Mouse (Mus musculus) gastrocnemius, adult 2 months (tissue): ENCODE results near the gene Lair1. TPM values are rescaled to one million over a fixed set of nuclear protein-coding genes. Genes with fewer than 3 reads are reported as not detected.
"Not testable (repeated sequence)": the region's sequence is repeated elsewhere in the genome, so short reads cannot be mapped to it uniquely, and the experiment has no call there.

Source experiments
- DNase-seq: peaks from one replicate; pipeline ENCODE4 v3.0.0; 2022
- H3K27ac ChIP-seq: fragments of 200-600 bp; 2 replicates; pipeline ENCODE4 v1.8.1; 2022; ENCODE audit warnings: mild to moderate bottlenecking
- H3K4me3 ChIP-seq: fragments of 200-600 bp; 2 replicates; pipeline ENCODE4 v1.8.1; 2022; ENCODE audit warnings: mild to moderate bottlenecking, moderate library complexity
- CTCF ChIP-seq: fragments of 200-600 bp; IDR thresholded peaks from 2 replicates; pipeline ENCODE4 v1.8.1; 2022; ENCODE audit warnings: antibody characterized with exemption, mild to moderate bottlenecking, moderate library complexity
- intact Hi-C: fragments of 180-260 bp; cut with DNase I; formaldehyde crosslinking; loops from one replicate; pipeline ENCODE4 v1.15.1; 2025
- total RNA-seq, 2 experiments: library from RNA; stranded (reverse); gene quantifications; 2 replicates each; pipeline ENCODE4 v1.2.3; 2021

Gene Lair1
- total RNA-seq, 2 experiments from 2014 or later, result 0.25 to 0.48 TPM

GRCm38 (mm10) chr7:4081706-4082105 is 18.7 kb upstream of the Lair1 start:
- no peak for DNase-seq
- intact Hi-C loops, result no loop called here
- Histone ChIP-seq H3K4me3 (no peak overlapping the region), H3K27ac (no peak overlapping the region)
- no peak for TF ChIP-seq CTCF

GRCm38 (mm10) chr7:4080552-4080951 is 17.5 kb upstream of the Lair1 start:
- TF ChIP-seq CTCF, result no peak
- H3K27ac ChIP-seq, result no peak overlapping the region
- DNase-seq, result no peak
- no peak overlapping the region for H3K4me3 ChIP-seq
- intact Hi-C loops, result no loop called here

- no peak for TF ChIP-seq CTCF
- intact Hi-C loops, result no loop called here
- no peak overlapping the region for H3K27ac ChIP-seq
- no peak overlapping the region for H3K4me3 ChIP-seq
- no peak for DNase-seq
These were observed 16.5 kb upstream of the Lair1 start for GRCm38 (mm10) chr7:4079511-4079910.

GRCm38 (mm10) chr7:4073144-4073543 is 10.1 kb upstream of the Lair1 start:
- Histone ChIP-seq H3K27ac (no peak overlapping the region), H3K4me3 (no peak overlapping the region)
- TF ChIP-seq CTCF, result no peak
- intact Hi-C loops, result no loop called here
- DNase-seq, result no peak

- no peak for DNase-seq
- no peak overlapping the region for H3K27ac ChIP-seq
- intact Hi-C loops, result no loop called here
- TF ChIP-seq CTCF, result no peak
- no peak overlapping the region for H3K4me3 ChIP-seq
These were observed 8.1 kb upstream of the Lair1 start for GRCm38 (mm10) chr7:4071066-4071465.

GRCm38 (mm10) chr7:4063714-4064425 is 866 bp upstream of the Lair1 start:
- H3K4me3 ChIP-seq, result no peak overlapping the region
- intact Hi-C loops, result no loop called here
- no peak for DNase-seq
- no peak for TF ChIP-seq CTCF
- H3K27ac ChIP-seq, result no peak overlapping the region

GRCm38 (mm10) chr7:4060602-4061188 is 2.3 kb downstream of the Lair1 start:
- intact Hi-C loops, result not testable (repeated sequence)

GRCm38 (mm10) chr7:4026794-4027421 is 36.1 kb downstream of the Lair1 start:
- H3K27ac ChIP-seq, result no peak overlapping the region
- peak; percentile 31 for TF ChIP-seq CTCF
- H3K4me3 ChIP-seq, result no peak overlapping the region
- intact Hi-C loops, result no loop called here
- DNase-seq, result no peak

More at GRCm38 (mm10) chr7:4060602-4061188, 2.3 kb downstream of the Lair1 start:
- H3K27ac ChIP-seq, DNase-seq, H3K4me3 ChIP-seq: not testable (repeated sequence)

- DNase-seq, H3K4me3 ChIP-seq, intact Hi-C loops: not testable (repeated sequence)
These were observed 58.4 kb downstream of the Lair1 start for GRCm38 (mm10) chr7:4004636-4005035.

GRCm38 (mm10) chr7:4003996-4004395 is 59.0 kb downstream of the Lair1 start:
- intact Hi-C loops, H3K27ac ChIP-seq, DNase-seq, H3K4me3 ChIP-seq: not testable (repeated sequence)

More at GRCm38 (mm10) chr7:4004636-4005035, 58.4 kb downstream of the Lair1 start:
- not testable (repeated sequence) for H3K27ac ChIP-seq

- Histone ChIP-seq H3K4me3 (no peak overlapping the region), H3K27ac (no peak overlapping the region)
- intact Hi-C loops, result no loop called here
- no peak for DNase-seq
- TF ChIP-seq CTCF, result no peak
These were observed 101.0 kb downstream of the Lair1 start for GRCm38 (mm10) chr7:3962017-3962416.

- DNase-seq, result no peak
- H3K27ac ChIP-seq, result no peak overlapping the region
- intact Hi-C loops, result no loop called here
- no peak for TF ChIP-seq CTCF
- H3K4me3 ChIP-seq, result no peak overlapping the region
These were observed 105.6 kb downstream of the Lair1 start for GRCm38 (mm10) chr7:3957387-3957786.

Other genes starting within 250 kb of the Lair1 start
- gene Gm15448, start 237.5 kb downstream of the Lair1 start, total RNA-seq, result not detected
- not detected for gene Pira2, start 218.2 kb downstream of the Lair1 start, total RNA-seq
- not detected for gene Gm14548, start 165.1 kb downstream of the Lair1 start, total RNA-seq
- gene Lilra6, start 147.7 kb downstream of the Lair1 start, total RNA-seq, result under 1 TPM; 0.13 to 0.28 TPM
- gene Ttyh1, start 56.2 kb upstream of the Lair1 start, total RNA-seq, result 1 to 10 TPM; 1.8 to 4.7 TPM
- gene Leng8, start 73.8 kb upstream of the Lair1 start, total RNA-seq, result 10 to 100 TPM; 44.5 to 45.4 TPM
- 1 to 10 TPM; 2.1 to 2.2 TPM for gene Leng9, start 87.2 kb upstream of the Lair1 start, total RNA-seq
- gene Cdc42ep5, start 101.7 kb upstream of the Lair1 start, total RNA-seq, result 1 to 10 TPM; 1.4 to 2.0 TPM
- gene Lilra5, start 174.6 kb upstream of the Lair1 start, total RNA-seq, result under 1 TPM in 1 of 2 experiments, not detected in 1; 0.14 TPM